Mouse (Mus musculus) ES-E14 (cell line): ENCODE results near the gene Sh3rf1. TPM values are rescaled to one million over a fixed set of nuclear protein-coding genes. Genes with fewer than 3 reads are reported as not detected.

Experiments
- DNase-seq: peaks from one replicate; pipeline ENCODE4 v3.0.0-alpha.2; 2013; ENCODE audit warnings: low read depth, low spot score
- H3K27ac ChIP-seq: 2 replicates; pipeline ENCODE4 v1.5.1; 2012; ENCODE audit warnings: low read depth, mild to moderate bottlenecking, low read length, moderate library complexity, mixed read lengths; ENCODE audit not compliant: poor library complexity, insufficient read depth, severe bottlenecking
- H3K36me3 ChIP-seq: 2 replicates; pipeline ENCODE4 v1.6.1; 2012; ENCODE audit warnings: mild to moderate bottlenecking, low read length, moderate library complexity, mixed read lengths; ENCODE audit not compliant: control insufficient read depth, poor library complexity, insufficient read depth, severe bottlenecking
- H3K4me1 ChIP-seq, 2 experiments: fragments of 150-350 bp in 1 of 2; sonication (generic) in 1 of 2; 2 replicates each; pipeline ENCODE4 v1.6.1; 2012; ENCODE audit warnings: low read length in 2 of 2, mild to moderate bottlenecking in 1 of 2, mixed read lengths in 1 of 2; ENCODE audit not compliant: control insufficient read depth in 2 of 2, insufficient read depth in 2 of 2, poor library complexity in 1 of 2
- H3K4me3 ChIP-seq, 2 experiments: fragments of 150-350 bp in 1 of 2; sonication (generic) in 1 of 2; 2 replicates each; pipeline ENCODE4 v1.5.1; 2012; ENCODE audit warnings: low read length in 2 of 2, low read depth in 1 of 2, mild to moderate bottlenecking in 1 of 2, mixed read lengths in 1 of 2; ENCODE audit not compliant: insufficient read depth in 1 of 2, poor library complexity in 1 of 2, severe bottlenecking in 1 of 2
- H3K9ac ChIP-seq: 2 replicates; pipeline ENCODE4 v1.6.1; 2012; ENCODE audit warnings: low read depth, mild to moderate bottlenecking, low read length, mixed read lengths; ENCODE audit not compliant: poor library complexity, insufficient read depth, severe bottlenecking
- H3K9me3 ChIP-seq: fragments of 150-350 bp; sonication (generic); 2 replicates; pipeline ENCODE4 v1.6.1; 2012; ENCODE audit warnings: low read depth, mild to moderate bottlenecking, low read length; ENCODE audit not compliant: control insufficient read depth, insufficient read depth
- CHD2 ChIP-seq: IDR thresholded peaks from 2 replicates; pipeline ENCODE4 v1.6.1; 2014; ENCODE audit warnings: mild to moderate bottlenecking, low read depth, low read length, inconsistent platforms
- HCFC1 ChIP-seq: IDR thresholded peaks from 2 replicates; pipeline ENCODE4 v1.6.1; 2012; ENCODE audit warnings: low read length, inconsistent platforms, borderline replicate concordance; ENCODE audit not compliant: insufficient read depth
- MAFK ChIP-seq: IDR thresholded peaks from 2 replicates; pipeline ENCODE4 v1.6.1; 2014; ENCODE audit warnings: mild to moderate bottlenecking, low read depth, low read length, inconsistent platforms; ENCODE audit not compliant: insufficient read depth
- ZC3H11A ChIP-seq: IDR thresholded peaks from 2 replicates; pipeline ENCODE4 v1.6.1; 2012; ENCODE audit warnings: low read depth, mild to moderate bottlenecking, inconsistent platforms, low read length, borderline replicate concordance
- ZNF384 ChIP-seq: IDR thresholded peaks from 2 replicates; pipeline ENCODE4 v1.6.1; 2012; ENCODE audit warnings: low read depth, low read length, inconsistent platforms
- in situ Hi-C, 2 experiments: fragments of 600-800 bp; cut with MboI; formaldehyde crosslinking; loops; one replicate each; pipeline ENCODE4 v1.15.1; 2025; ENCODE audit warnings: low sequenced_read_pairs in 2 of 2, inconsistent platforms in 1 of 2; ENCODE audit not compliant: unreplicated experiment in 2 of 2
- total RNA-seq: library from RNA; depleted of rRNA; stranded (reverse); fragments of 300-350 nt; gene quantifications from 2 replicates; pipeline ENCODE4 v1.2.3, GENCODE M21; 2012

Sh3rf1 gene
- total RNA-seq, 1 experiment = 6.0 TPM

DNA sequence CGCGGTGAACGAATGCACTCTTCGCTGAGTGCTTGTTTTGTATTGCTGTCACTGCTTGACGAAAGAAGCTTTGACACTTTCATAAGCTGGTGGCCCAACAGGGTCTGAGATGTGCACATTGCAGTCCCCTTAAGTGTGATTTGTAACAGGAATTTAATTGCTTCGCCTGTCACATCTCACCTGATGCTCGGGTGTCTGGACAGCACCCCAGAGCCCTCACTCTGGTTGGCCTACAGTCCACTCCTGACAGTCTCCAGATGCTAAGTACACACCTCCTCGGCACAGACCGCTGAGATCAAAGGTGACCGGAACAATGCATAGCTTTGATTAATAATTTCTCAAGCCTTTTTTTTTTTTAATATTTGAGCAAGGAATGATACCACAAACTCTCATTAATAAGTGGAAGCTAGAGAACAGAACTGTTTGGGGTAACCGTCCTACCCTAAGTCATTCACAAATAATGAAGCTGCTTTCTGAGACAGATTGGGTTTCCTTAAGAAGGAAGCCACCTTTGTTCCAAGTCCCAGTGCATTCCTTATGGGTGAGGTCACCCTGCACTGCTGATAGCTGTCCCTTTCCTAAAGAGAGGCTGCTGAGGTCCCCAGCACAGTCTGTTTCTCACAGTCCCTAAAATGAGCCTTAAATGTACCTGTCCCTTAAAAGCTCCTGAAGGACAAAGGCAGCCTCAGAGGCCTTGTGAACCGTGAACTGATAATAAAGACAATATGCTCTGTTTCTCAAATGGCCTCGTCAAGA, 23.8 kb downstream of the Sh3rf1 start:
- H3K4me3 ChIP-seq = no peak overlapping the region
- H3K9me3 ChIP-seq = no peaks in the 10 kb centered on the region
- DNase-seq = no peak
- in situ Hi-C loops = no loop called here
- H3K27ac ChIP-seq = no peak overlapping the region
- peaks cover 2% of the 10 kb centered on the region; the same call in 1 of the 2 replicates for H3K36me3 ChIP-seq
- no peak overlapping the region for H3K9ac ChIP-seq
- no peak for TF ChIP-seq HCFC1
- no peak for TF ChIP-seq ZC3H11A
- no peak for TF ChIP-seq CHD2
- no peak for TF ChIP-seq MAFK
- TF ChIP-seq ZNF384 = no peak
- H3K4me1 ChIP-seq = peaks cover 0 to 5% of the 10 kb centered on the region in 2 experiments; a peak in 2 of 4 replicates

- in situ Hi-C loops = no loop called here
- Histone ChIP-seq H3K4me1 (peaks cover 0 to 5% of the 10 kb centered on the region in 2 experiments; a peak in 2 of 4 replicates), H3K27ac (no peak overlapping the region), H3K4me3 (no peak overlapping the region), H3K9ac (no peak overlapping the region), H3K36me3 (peaks cover 2% of the 10 kb centered on the region; the same call in 1 of the 2 replicates), H3K9me3 (no peaks in the 10 kb centered on the region)
- no peak for TF ChIP-seq MAFK
- no peak for TF ChIP-seq ZC3H11A
- no peak for TF ChIP-seq HCFC1
- TF ChIP-seq ZNF384 = no peak
- no peak for TF ChIP-seq CHD2
- no peak for DNase-seq
These were observed 25.8 kb downstream of the Sh3rf1 start for GRCm38 (mm10) chr8:61249511-61249910.

DNA sequence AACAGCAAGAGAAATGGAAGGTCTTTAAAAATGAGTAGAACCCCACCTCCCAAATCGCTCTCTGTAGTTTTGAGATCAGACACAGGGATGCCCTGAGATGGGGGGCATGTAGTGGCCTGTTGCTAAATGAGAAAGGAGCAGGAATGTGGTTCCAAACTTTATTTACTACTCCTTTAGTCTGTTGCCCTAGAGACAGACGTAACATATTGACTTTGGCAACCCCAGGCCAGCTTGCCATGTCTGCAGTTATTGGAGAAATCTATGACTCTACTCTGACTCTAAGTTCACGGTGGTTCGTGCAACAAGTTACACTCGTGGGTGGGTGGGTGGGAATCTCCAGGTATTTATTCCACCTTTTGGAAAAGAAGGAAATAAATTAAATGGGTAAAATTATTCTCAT, 30.5 kb downstream of the Sh3rf1 start:
- Histone ChIP-seq H3K4me3 (no peak overlapping the region), H3K9ac (no peak overlapping the region), H3K27ac (no peak overlapping the region), H3K36me3 (no peaks in the 10 kb centered on the region), H3K4me1 (no peaks in the 10 kb centered on the region), H3K9me3 (no peaks in the 10 kb centered on the region)
- no peak for DNase-seq
- TF ChIP-seq ZC3H11A = no peak
- TF ChIP-seq CHD2 = no peak
- no peak for TF ChIP-seq HCFC1
- no peak for TF ChIP-seq MAFK
- TF ChIP-seq ZNF384 = no peak
- in situ Hi-C loops = no loop called here

- no peak overlapping the region for H3K27ac ChIP-seq
- no peaks in the 10 kb centered on the region for H3K9me3 ChIP-seq
- no peak overlapping the region for H3K4me3 ChIP-seq
- no peak for DNase-seq
- no peaks in the 10 kb centered on the region for H3K36me3 ChIP-seq
- TF ChIP-seq CHD2 (no peak), ZC3H11A (no peak), ZNF384 (no peak), HCFC1 (no peak), MAFK (no peak)
- in situ Hi-C loops = no loop called here
- H3K4me1 ChIP-seq = no peaks in the 10 kb centered on the region
- no peak overlapping the region for H3K9ac ChIP-seq
These were observed 35.2 kb downstream of the Sh3rf1 start for GRCm38 (mm10) chr8:61258828-61259227.
